ENCODE assay signal across 11 mouse cellular contexts in the genomic region with DNA sequence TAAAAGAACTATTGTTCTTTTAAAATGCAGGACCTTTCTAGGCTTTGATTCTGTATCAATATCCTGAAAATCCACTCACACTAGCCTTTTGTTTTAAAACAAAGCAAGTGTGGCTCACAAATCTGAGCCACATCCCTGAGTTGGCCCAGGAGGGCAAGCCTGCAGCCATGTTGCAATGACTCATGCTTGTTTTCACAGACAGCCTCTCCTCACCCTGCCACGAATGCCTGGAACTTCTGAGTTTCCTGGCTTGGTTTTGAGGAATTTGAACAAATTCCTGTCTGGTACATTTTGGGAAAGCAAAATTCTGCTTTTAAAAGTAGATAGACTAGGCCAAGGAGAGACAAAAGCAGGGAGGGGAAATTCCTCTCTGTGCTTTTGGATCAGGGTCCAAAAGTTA.
DNase-seq lines count a peak whose midpoint lies in the region; ATAC-seq and TF ChIP-seq lines count a peak whose summit lies in the region.
"Had no signal": no experiment of that assay in that cellular context is flagged by ENCODE, and none has a peak within 500 bp of the region (broad histone marks: within the 10 kb centered on the region; RNA-seq: fewer than 3 reads in every experiment).

No protein-coding gene starts in this region.

- TF ChIP-seq CTCF in lung, embryonic 14.5 days (IDR thresholded peaks at IDR 0.05; ENCODE audit: low read depth): no peak
- no peak for TF ChIP-seq CTCF in embryonic fibroblast, embryonic 13.5 days (IDR thresholded peaks at IDR 0.05; ENCODE audit: borderline replicate concordance, insufficient read depth, low read length)

- no peak for ATAC-seq in lung, embryonic 14.5 days (ENCODE audit: insufficient read depth)
- ATAC-seq in megakaryocyte-erythroid progenitor cell, adult 5-6 weeks (replicated peaks; ENCODE audit: low FRiP score, low TSS enrichment, poor library complexity, severe bottlenecking): no peak

- 18% methylated on average over 1 of the region's 1 CpGs for WGBS in lung, embryonic 14.5 days

- TF ChIP-seq POLR2A in embryonic fibroblast, embryonic 13.5 days (IDR thresholded peaks at IDR 0.05; ENCODE audit: low read depth, low read length): no peak

- H3K4me3 ChIP-seq in lung, embryonic 14.5 days (ENCODE audit: low read depth, low read length): no peak overlapping the region
- no peak overlapping the region for H3K4me3 ChIP-seq in embryonic fibroblast, embryonic 13.5 days (ENCODE audit: insufficient read depth, low read length)
- H3K4me3 ChIP-seq: neural tube, embryonic 12.5 days had no signal

- H3K9me3 ChIP-seq in lung, embryonic 14.5 days (ENCODE audit: low read depth, low read length): no peaks in the 10 kb centered on the region
- H3K9me3 ChIP-seq: neural tube, embryonic 12.5 days had no signal

- no peaks in the 10 kb centered on the region for H3K27me3 ChIP-seq in lung, embryonic 14.5 days (ENCODE audit: insufficient read depth, low read length)
- H3K27me3 ChIP-seq: neural tube, embryonic 12.5 days had no signal

- H3K4me2 ChIP-seq in lung, embryonic 14.5 days: no peak overlapping the region
- H3K4me2 ChIP-seq: neural tube, embryonic 12.5 days had no signal

- H3K27ac ChIP-seq in lung, embryonic 14.5 days (ENCODE audit: low read depth): no peak overlapping the region
- H3K27ac ChIP-seq in embryonic fibroblast, embryonic 13.5 days (ENCODE audit: insufficient read depth, low read length): peak overlapping the region; percentile 86
- H3K27ac ChIP-seq: neural tube, embryonic 12.5 days had no signal

- H3K4me1 ChIP-seq in lung, embryonic 14.5 days (ENCODE audit: insufficient read depth): no peaks in the 10 kb centered on the region
- H3K4me1 ChIP-seq in embryonic fibroblast, embryonic 13.5 days (ENCODE audit: control insufficient read depth, insufficient read depth, low read length): peaks cover 7% of the 10 kb centered on the region
- H3K4me1 ChIP-seq: neural tube, embryonic 12.5 days had no signal

- no peak overlapping the region for H3K9ac ChIP-seq in lung, embryonic 14.5 days
- H3K9ac ChIP-seq: neural tube, embryonic 12.5 days had no signal

- peak; percentile 26 for DNase-seq in lung, embryonic 14.5 days
- no peak for DNase-seq in lung, postnatal 4 days
- peak; percentile 62 to 76 for DNase-seq in heart, adult 9 months (ENCODE audit: low spot score in 2 of 2)
- peak; percentile 42 for DNase-seq in testis, postnatal 10 days (ENCODE audit: low spot score)
- no peak for DNase-seq in right cerebral cortex, postnatal 36 days (ENCODE audit: low spot score in 2 of 2)
- DNase-seq: kidney, postnatal 10 days; left cerebral cortex, postnatal 4 days; right cerebral cortex, postnatal 4 days had no signal

- H3K36me3 ChIP-seq in lung, embryonic 14.5 days (ENCODE audit: insufficient read depth): no peaks in the 10 kb centered on the region
- H3K36me3 ChIP-seq: neural tube, embryonic 12.5 days had no signal

Comparison
In these comparisons a context has a peak if more than half of its experiments do, and no peak if none do; other contexts are left out.
1. DNase-seq: peak in lung, embryonic 14.5 days (single experiment), heart, adult 9 months (2 of 2) and testis, postnatal 10 days (single experiment); none in lung, postnatal 4 days (0 of 2) and right cerebral cortex, postnatal 36 days (0 of 2).